Comparison of ENCODE assay signal across 29 mouse cellular contexts in genomic region chr17:12906436-12906835, GRCm38 (mm10). TPM values are rescaled to one million over a fixed set of nuclear protein-coding genes. Genes with fewer than 3 reads are reported as not detected.
DNase-seq lines count a peak whose midpoint lies in the region; ATAC-seq lines count a peak whose summit lies in the region.
"Had no signal": no experiment of that assay in that cellular context is flagged by ENCODE, and none has a peak within 500 bp of the region (broad histone marks: within the 10 kb centered on the region; RNA-seq: fewer than 3 reads in every experiment).

No protein-coding gene starts in this region.

- H3K27ac ChIP-seq in limb, embryonic 15.5 days: 0 out of 2 replicates have a peak overlapping the region, but pooled peaks have one; percentile 33
- no peak overlapping the region for H3K27ac ChIP-seq in limb, embryonic 10.5 days
- H3K27ac ChIP-seq: forebrain, embryonic 12.5 days; gastrocnemius, adult 2 months; heart, adult 2 months; hindbrain, embryonic 12.5 days; hindbrain, embryonic 15.5 days had no signal

- no peaks in the 10 kb centered on the region for H3K9me3 ChIP-seq in limb, embryonic 15.5 days
- no peaks in the 10 kb centered on the region for H3K9me3 ChIP-seq in limb, embryonic 10.5 days (replicated peaks)
- H3K9me3 ChIP-seq: forebrain, embryonic 12.5 days; G1E; hindbrain, embryonic 12.5 days; hindbrain, embryonic 15.5 days had no signal

- no peak overlapping the region for H3K4me3 ChIP-seq in limb, embryonic 15.5 days
- H3K4me3 ChIP-seq in limb, embryonic 10.5 days: no peak overlapping the region
- H3K4me3 ChIP-seq: forebrain, embryonic 12.5 days; gastrocnemius, adult 2 months; heart, adult 2 months; hindbrain, embryonic 12.5 days; hindbrain, embryonic 15.5 days had no signal

- H3K9ac ChIP-seq in limb, embryonic 15.5 days: no peak overlapping the region
- H3K9ac ChIP-seq: forebrain, embryonic 12.5 days; hindbrain, embryonic 12.5 days; hindbrain, embryonic 15.5 days had no signal

- peaks cover 15% of the 10 kb centered on the region for H3K4me1 ChIP-seq in limb, embryonic 15.5 days
- peaks cover 5% of the 10 kb centered on the region; the same call in 1 of the 2 replicates for H3K4me1 ChIP-seq in limb, embryonic 10.5 days
- H3K4me1 ChIP-seq: hindbrain, embryonic 15.5 days had no signal

- peak; percentile 27; the same call in 1 of the 2 replicates for ATAC-seq in frontal cortex, adult (ENCODE audit: low TSS enrichment)
- ATAC-seq in limb, embryonic 15.5 days (ENCODE audit: insufficient number of reproducible peaks, low FRiP score, low TSS enrichment, low read depth): no peak
- ATAC-seq: forebrain, embryonic 16.5 days; intestine, postnatal 0 days had no signal

- no peak overlapping the region for H3K4me2 ChIP-seq in limb, embryonic 15.5 days
- H3K4me2 ChIP-seq: forebrain, embryonic 12.5 days; heart, embryonic 11.5 days; hindbrain, embryonic 12.5 days; hindbrain, embryonic 15.5 days had no signal

- 83% methylated on average over 9 of the region's 9 CpGs for WGBS in limb, embryonic 15.5 days
- WGBS in limb, embryonic 10.5 days: 94% methylated on average over 9 of the region's 9 CpGs

- H3K36me3 ChIP-seq in limb, embryonic 15.5 days: peaks cover 24% of the 10 kb centered on the region
- H3K36me3 ChIP-seq in limb, embryonic 10.5 days: peaks cover 62% of the 10 kb centered on the region

- H3K27me3 ChIP-seq in limb, embryonic 15.5 days: no peaks in the 10 kb centered on the region
- no peaks in the 10 kb centered on the region for H3K27me3 ChIP-seq in limb, embryonic 10.5 days (ENCODE audit: low read depth, poor library complexity, severe bottlenecking)
- H3K27me3 ChIP-seq: CH12.LX; forebrain, embryonic 12.5 days; hindbrain, embryonic 12.5 days; hindbrain, embryonic 15.5 days had no signal

- DNase-seq in frontal cortex, postnatal 14 days (ENCODE audit: low spot score in 2 of 2): no peak
- no peak for DNase-seq in limb, embryonic 10.5 days (ENCODE audit: low spot score)
- peak; percentile 28 for DNase-seq in NIH3T3 (ENCODE audit: low read depth)
- DNase-seq in fibroblast of lung, adult 2 months (ENCODE audit: low read depth): peak; percentile 82
- no peak for DNase-seq in gastrocnemius, adult 8-10 months (ENCODE audit: low spot score in 2 of 2)
- DNase-seq: adrenal gland, adult 2 months; adrenal gland, postnatal 14 days; B cell, adult 2 months; cerebellum, adult 18-20 months; cerebellum, adult 9-10 months; cerebellum, postnatal 14 days; gastrocnemius, adult 2 months; gastrocnemius, postnatal 25 days; heart, adult 2 months had no signal

RNA-seq across cellular contexts. Expression of gene Pnldc1, which starts 3.6 kb away (rescaled TPM):
- polyA plus RNA-seq in limb, embryonic 15.5 days (2015; fragmentation: Nextera tagmentation; extraction: Ambion mirVana): 1.6 and 2.2 TPM in 2 replicates
- polyA plus RNA-seq in limb, embryonic 10.5 days (2016; fragmentation: Nextera tagmentation; extraction: Ambion mirVana): 2.0 and 2.3 TPM in 2 replicates
- under 1 TPM in 1 of 4 experiments, not detected in 3; 0.92 TPM for total RNA-seq in gastrocnemius, adult 8-10 months (2022)
- total RNA-seq: hematopoietic stem cell, adult 5-6 weeks had no signal
- polyA plus RNA-seq: G1E had no signal

RNA-seq across cellular contexts. Expression of gene Tcp1, which starts 9.1 kb away (rescaled TPM):
- 354 and 369 TPM in 2 replicates for polyA plus RNA-seq in limb, embryonic 15.5 days (2015; fragmentation: Nextera tagmentation; extraction: Ambion mirVana)
- polyA plus RNA-seq in limb, embryonic 10.5 days (2016; fragmentation: Nextera tagmentation; extraction: Ambion mirVana): 538 and 581 TPM in 2 replicates
- total RNA-seq in gastrocnemius, adult 8-10 months (2022): 100 to 1,000 TPM; 172 to 195 (median 176) TPM

RNA-seq across cellular contexts. Expression of gene Mrpl18, which starts 9.7 kb away (rescaled TPM):
- 132 and 136 TPM in 2 replicates for polyA plus RNA-seq in limb, embryonic 15.5 days (2015; fragmentation: Nextera tagmentation; extraction: Ambion mirVana)
- 200 and 227 TPM in 2 replicates for polyA plus RNA-seq in limb, embryonic 10.5 days (2016; fragmentation: Nextera tagmentation; extraction: Ambion mirVana)
- total RNA-seq in gastrocnemius, adult 8-10 months (2022): 100 to 1,000 TPM; 109 to 116 (median 111) TPM

RNA-seq across cellular contexts. Expression of gene Mrgprh, which starts 30.6 kb away (rescaled TPM):
- 0.17 and 0.29 TPM in 2 replicates for polyA plus RNA-seq in limb, embryonic 15.5 days (2015; fragmentation: Nextera tagmentation; extraction: Ambion mirVana)
- polyA plus RNA-seq in limb, embryonic 10.5 days (2016; fragmentation: Nextera tagmentation; extraction: Ambion mirVana): 0.09 TPM in 1 of 2 replicates, not detected in the other
- 1 to 10 TPM; 3.9 to 5.2 (median 4.9) TPM for total RNA-seq in gastrocnemius, adult 8-10 months (2022)
- total RNA-seq: CH12.LX; hematopoietic stem cell, adult 5-6 weeks had no signal
- polyA plus RNA-seq: adrenal gland, adult 2 months; embryonic facial prominence, embryonic 11.5 days; forebrain, embryonic 12.5 days; forebrain, embryonic 16.5 days; G1E; hindbrain, embryonic 12.5 days; hindbrain, embryonic 15.5 days; intestine, embryonic 14.5 days; intestine, postnatal 0 days had no signal

RNA-seq across cellular contexts. Expression of gene Acat3, which starts 34.0 kb away (rescaled TPM):
- polyA plus RNA-seq in limb, embryonic 15.5 days (2015; fragmentation: Nextera tagmentation; extraction: Ambion mirVana): 0.63 and 0.72 TPM in 2 replicates
- polyA plus RNA-seq in limb, embryonic 10.5 days (2016; fragmentation: Nextera tagmentation; extraction: Ambion mirVana): 0.98 and 1.3 TPM in 2 replicates
- total RNA-seq in gastrocnemius, adult 8-10 months (2022): not detected
- total RNA-seq: gastrocnemius, adult 2 months; gastrocnemius, postnatal 25 days; heart, adult 2 months; heart, postnatal 25 days had no signal
- polyA plus RNA-seq: heart, postnatal 0 days had no signal

Comparison
In these comparisons a context has a peak if more than half of its experiments do, and no peak if none do; other contexts are left out.
1. DNase-seq: peak in NIH3T3 (single experiment) and fibroblast of lung, adult 2 months (single experiment); none in frontal cortex, postnatal 14 days (0 of 2), limb, embryonic 10.5 days (single experiment) and gastrocnemius, adult 8-10 months (0 of 2).